8 mouse cellular contexts compared by ENCODE assay signal in genomic region chr1:54439080-54439476, GRCm38 (mm10). TPM values are rescaled to one million over a fixed set of nuclear protein-coding genes. Genes with fewer than 3 reads are reported as not detected.
DNase-seq lines count a peak whose midpoint lies in the region; ATAC-seq and TF ChIP-seq lines count a peak whose summit lies in the region.

No protein-coding gene starts in this region.

- H3K4me3 ChIP-seq in kidney, embryonic 16.5 days (ENCODE audit: low read length): peak overlapping the region; percentile 87
- H3K4me3 ChIP-seq in cortical plate, adult 2 months (ENCODE audit: insufficient read depth, low read length): peak overlapping the region; percentile 92; the same call in 1 of the 2 replicates
- H3K4me3 ChIP-seq in hindbrain, embryonic 15.5 days: peak overlapping the region; percentile 87
- peak overlapping the region; percentile 90 for H3K4me3 ChIP-seq in midbrain, embryonic 15.5 days

- H3K27ac ChIP-seq in kidney, embryonic 16.5 days (ENCODE audit: low read length): no peak overlapping the region
- H3K27ac ChIP-seq in cortical plate, adult 2 months (ENCODE audit: insufficient read depth, low read length): no peak overlapping the region
- no peak overlapping the region for H3K27ac ChIP-seq in hindbrain, embryonic 15.5 days (replicated peaks)
- H3K27ac ChIP-seq in midbrain, embryonic 15.5 days: peak overlapping the region; percentile 40; the same call in 1 of the 2 replicates

- H3K4me2 ChIP-seq in kidney, embryonic 16.5 days (replicated peaks; ENCODE audit: low read depth, low read length): peak overlapping the region; percentile 33
- peak overlapping the region; percentile 91 for H3K4me2 ChIP-seq in hindbrain, embryonic 15.5 days
- peak overlapping the region; percentile 77 for H3K4me2 ChIP-seq in midbrain, embryonic 15.5 days

- 0 out of 2 replicates have a peak, but pooled peaks cover 9% of the 10 kb centered on the region for H3K4me1 ChIP-seq in kidney, embryonic 16.5 days (ENCODE audit: insufficient read depth, low read length)
- H3K4me1 ChIP-seq in cortical plate, adult 2 months (ENCODE audit: control insufficient read depth, insufficient read depth, low read length): peaks cover 4% of the 10 kb centered on the region; the same call in 1 of the 2 replicates
- H3K4me1 ChIP-seq in hindbrain, embryonic 15.5 days (replicated peaks): peaks cover 27% of the 10 kb centered on the region
- H3K4me1 ChIP-seq in midbrain, embryonic 15.5 days: peaks cover 26% of the 10 kb centered on the region

- 0 out of 2 replicates have a peak, but pooled peaks cover 5% of the 10 kb centered on the region for H3K27me3 ChIP-seq in kidney, embryonic 16.5 days (ENCODE audit: insufficient read depth, low read length)
- H3K27me3 ChIP-seq in hindbrain, embryonic 15.5 days: no peaks in the 10 kb centered on the region
- H3K27me3 ChIP-seq in midbrain, embryonic 15.5 days (replicated peaks): no peaks in the 10 kb centered on the region

- 60% methylated on average over 3 of the region's 3 CpGs for WGBS in kidney, embryonic 16.5 days
- WGBS in hindbrain, embryonic 15.5 days: 50% methylated on average over 3 of the region's 3 CpGs
- WGBS in midbrain, embryonic 15.5 days: 45% methylated on average over 3 of the region's 3 CpGs

- ATAC-seq in kidney, embryonic 16.5 days (ENCODE audit: low FRiP score, low TSS enrichment): no peak; the same call in 1 of the 2 replicates
- peak; percentile 60 for ATAC-seq in hindbrain, embryonic 15.5 days (ENCODE audit: low FRiP score, low read depth)
- ATAC-seq in midbrain, embryonic 15.5 days (replicated peaks): peak; percentile 40; the same call in 1 of the 2 replicates

- H3K36me3 ChIP-seq in kidney, embryonic 16.5 days (ENCODE audit: insufficient read depth, low read length): no peaks in the 10 kb centered on the region
- H3K36me3 ChIP-seq in hindbrain, embryonic 15.5 days: no peaks in the 10 kb centered on the region
- no peaks in the 10 kb centered on the region for H3K36me3 ChIP-seq in midbrain, embryonic 15.5 days (replicated peaks)

- H3K9me3 ChIP-seq in kidney, embryonic 16.5 days (ENCODE audit: low read length): no peaks in the 10 kb centered on the region
- no peaks in the 10 kb centered on the region for H3K9me3 ChIP-seq in hindbrain, embryonic 15.5 days
- H3K9me3 ChIP-seq in midbrain, embryonic 15.5 days: no peaks in the 10 kb centered on the region

- no peak for TF ChIP-seq POLR2A in cortical plate, adult 2 months (IDR thresholded peaks at IDR 0.05; ENCODE audit: extremely low read depth, insufficient read depth, low read length)

- no peak for DNase-seq in kidney, postnatal 4 days
- DNase-seq in embryo, embryonic 9.5 days (ENCODE audit: extremely low spot score): no peak
- no peak for DNase-seq in cerebellum, adult 11-12 months
- no peak for DNase-seq in right cerebral cortex, postnatal 14 days

- TF ChIP-seq CTCF in cortical plate, adult 2 months (IDR thresholded peaks at IDR 0.05; ENCODE audit: extremely low read depth, insufficient read depth, low read length): no peak

- peak overlapping the region; percentile 97 for H3K9ac ChIP-seq in kidney, embryonic 16.5 days (replicated peaks; ENCODE audit: low read length)
- H3K9ac ChIP-seq in hindbrain, embryonic 15.5 days: peak overlapping the region; percentile 73; the same call in 1 of the 2 replicates
- peak overlapping the region; percentile 82; the same call in 1 of the 2 replicates for H3K9ac ChIP-seq in midbrain, embryonic 15.5 days

RNA-seq across cellular contexts. Expression of gene Gtf3c3, which starts 0.3 kb away (rescaled TPM):
- 25.7 and 28.1 TPM in 2 replicates for polyA plus RNA-seq in kidney, embryonic 16.5 days (2015; fragmentation: Nextera tagmentation; extraction: Ambion mirVana)
- polyA plus RNA-seq in cortical plate, adult 2 months (2012; rRNA removed): 18.0 and 18.4 TPM in 2 replicates
- polyA plus RNA-seq in hindbrain, embryonic 15.5 days (2015; fragmentation: Nextera tagmentation; extraction: Ambion mirVana): 20.9 and 24.0 TPM in 2 replicates
- 22.1 and 23.2 TPM in 2 replicates for polyA plus RNA-seq in midbrain, embryonic 15.5 days (2015; fragmentation: Nextera tagmentation; extraction: Ambion mirVana)

Comparison
In these comparisons a context has a peak if more than half of its experiments do, and no peak if none do; other contexts are left out.
1. H3K4me2 ChIP-seq: peak in every context shown above with its lines; median percentile 91 in hindbrain, embryonic 15.5 days; 77 in midbrain, embryonic 15.5 days; 33 in kidney, embryonic 16.5 days.